Mouse (Mus musculus): ENCODE data around the gene Lrp6. TPM values are rescaled to one million over a fixed set of nuclear protein-coding genes. Genes with fewer than 3 reads are reported as not detected.

The Lrp6 gene
- total RNA-seq, 2 experiments from 2014 or later = 36.1 to 41.5 TPM

DNA sequence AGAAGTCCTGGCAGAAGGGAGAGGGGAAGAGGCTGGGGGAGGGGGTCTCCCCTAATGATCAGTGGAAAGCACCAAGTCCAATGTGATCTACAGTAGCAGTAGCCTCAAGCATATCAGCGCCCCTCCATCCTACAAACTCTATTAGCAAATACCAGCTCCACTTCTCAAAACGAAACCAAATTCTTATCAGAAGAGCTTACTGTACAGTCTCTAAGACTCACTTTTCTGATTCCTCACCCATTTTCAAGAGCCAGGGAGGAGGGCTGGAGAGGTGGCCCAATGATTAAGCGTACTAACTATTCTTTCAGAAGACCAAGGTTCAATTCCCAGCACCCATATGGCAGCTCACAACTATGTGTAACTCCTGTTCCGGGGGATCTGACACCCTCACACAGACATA lies 28.0 kb downstream of the Lrp6 start:
- no peak for DNase-seq

DNA sequence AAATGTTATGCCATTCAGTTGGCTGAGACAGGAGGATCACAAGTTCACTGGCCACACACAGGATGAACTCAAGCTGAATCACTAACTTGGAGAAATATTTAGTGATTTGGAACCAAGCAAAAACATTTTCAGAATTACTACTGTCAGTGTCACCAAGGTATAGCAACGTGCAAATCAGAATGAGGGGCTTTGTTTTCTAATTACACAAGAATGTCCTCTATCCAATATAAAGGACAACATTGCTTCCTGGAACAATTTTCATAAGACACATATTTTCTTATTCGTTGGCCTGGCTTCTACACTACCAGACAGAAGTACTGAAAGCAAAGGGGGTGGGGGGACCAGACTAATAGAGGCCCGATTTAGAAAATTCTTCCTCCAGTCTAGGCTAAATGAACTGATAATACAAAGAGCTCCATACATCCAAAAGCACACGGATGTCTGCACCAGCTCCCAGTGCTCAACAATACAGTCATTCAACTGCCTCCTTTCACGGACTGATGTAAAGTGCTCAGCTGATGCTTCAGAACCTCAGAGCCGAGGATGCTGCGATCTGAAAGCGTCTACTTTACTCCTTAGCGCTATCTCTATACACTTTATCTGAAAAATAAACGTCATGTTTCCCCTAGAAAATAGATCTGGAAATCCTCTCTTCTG lies 29.2 kb downstream of the Lrp6 start:
- intact Hi-C loops (cut with DNase I) = no loop called here

More for the DNA sequence above, 28.0 kb downstream of the Lrp6 start:
- intact Hi-C loops (cut with DNase I) = no loop called here

DNA sequence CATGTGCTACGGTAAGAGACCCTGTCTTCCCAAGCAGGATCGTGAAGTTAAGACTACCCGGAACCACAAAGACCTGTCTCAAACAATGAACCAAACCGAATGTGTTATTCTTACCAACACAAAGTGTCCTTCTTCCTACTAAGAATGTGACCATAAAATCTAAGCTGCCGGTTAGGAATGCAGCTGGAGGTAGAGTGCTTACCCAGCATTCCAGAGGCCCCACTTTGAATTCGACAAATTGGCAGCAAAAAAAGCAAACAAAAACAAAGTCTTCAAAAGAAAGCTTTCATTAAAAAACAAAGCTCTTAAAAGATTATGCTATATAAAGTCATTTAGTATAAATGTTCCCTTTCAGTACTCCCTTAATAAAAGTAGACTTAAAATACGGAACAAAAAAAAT lies 31.6 kb downstream of the Lrp6 start:
- intact Hi-C loops (cut with DNase I) = no loop called here
- no peak for DNase-seq

More for the DNA sequence above, 29.2 kb downstream of the Lrp6 start:
- no peak for DNase-seq

GRCm38 (mm10) chr6:134533021-134533420 lies 33.7 kb downstream of the Lrp6 start:
- intact Hi-C loops (cut with DNase I) = no loop called here
- no peak for DNase-seq

DNA sequence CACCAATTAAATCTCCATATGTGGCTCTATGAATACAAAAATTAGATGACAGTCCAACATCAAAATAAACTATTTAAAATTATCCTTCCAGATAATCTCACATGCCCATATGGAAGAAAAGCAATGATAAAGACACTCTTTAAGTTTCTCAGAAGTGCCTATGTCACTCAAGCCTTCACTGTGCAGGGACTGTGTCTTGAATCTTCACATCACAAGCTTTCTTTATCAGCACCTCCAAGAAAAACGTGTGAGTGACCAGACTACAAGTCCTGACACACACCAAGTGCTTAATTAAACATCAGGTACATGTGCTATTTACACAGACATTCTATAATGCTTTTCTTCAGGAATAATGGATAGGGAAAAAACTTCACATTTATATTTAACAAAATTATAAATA lies 34.8 kb downstream of the Lrp6 start:
- intact Hi-C loops (cut with DNase I) = no loop called here

GRCm38 (mm10) chr6:134529340-134529739 lies 37.4 kb downstream of the Lrp6 start:
- intact Hi-C loops (cut with DNase I) = no loop called here
- no peak for DNase-seq

More for the DNA sequence above, 34.8 kb downstream of the Lrp6 start:
- DNase-seq = no peak

DNA sequence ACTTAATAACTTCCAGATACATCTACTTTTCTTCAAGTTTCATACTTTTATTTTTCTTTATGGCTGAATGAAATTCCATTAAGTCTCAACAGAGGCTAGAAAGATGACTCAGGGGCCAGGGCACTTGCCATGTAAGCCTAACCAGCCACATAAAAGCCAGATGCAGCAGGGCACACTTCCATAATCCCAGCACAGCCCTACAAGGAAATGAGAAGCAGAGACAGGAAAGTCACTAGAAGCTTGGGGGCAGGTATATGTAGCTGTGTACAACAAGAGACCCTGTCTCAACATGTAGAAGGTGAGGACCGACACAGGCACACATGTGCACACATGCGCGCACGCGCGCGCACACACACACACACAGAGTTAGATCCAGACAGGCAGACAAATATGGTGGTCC lies 38.4 kb downstream of the Lrp6 start:
- DNase-seq = no peak
- intact Hi-C loops (cut with DNase I) = no loop called here

- intact Hi-C loops (cut with DNase I) = no loop called here
- no peak for DNase-seq
Measured at GRCm38 (mm10) chr6:134527596-134528128, 39.1 kb downstream of the Lrp6 start.

DNA sequence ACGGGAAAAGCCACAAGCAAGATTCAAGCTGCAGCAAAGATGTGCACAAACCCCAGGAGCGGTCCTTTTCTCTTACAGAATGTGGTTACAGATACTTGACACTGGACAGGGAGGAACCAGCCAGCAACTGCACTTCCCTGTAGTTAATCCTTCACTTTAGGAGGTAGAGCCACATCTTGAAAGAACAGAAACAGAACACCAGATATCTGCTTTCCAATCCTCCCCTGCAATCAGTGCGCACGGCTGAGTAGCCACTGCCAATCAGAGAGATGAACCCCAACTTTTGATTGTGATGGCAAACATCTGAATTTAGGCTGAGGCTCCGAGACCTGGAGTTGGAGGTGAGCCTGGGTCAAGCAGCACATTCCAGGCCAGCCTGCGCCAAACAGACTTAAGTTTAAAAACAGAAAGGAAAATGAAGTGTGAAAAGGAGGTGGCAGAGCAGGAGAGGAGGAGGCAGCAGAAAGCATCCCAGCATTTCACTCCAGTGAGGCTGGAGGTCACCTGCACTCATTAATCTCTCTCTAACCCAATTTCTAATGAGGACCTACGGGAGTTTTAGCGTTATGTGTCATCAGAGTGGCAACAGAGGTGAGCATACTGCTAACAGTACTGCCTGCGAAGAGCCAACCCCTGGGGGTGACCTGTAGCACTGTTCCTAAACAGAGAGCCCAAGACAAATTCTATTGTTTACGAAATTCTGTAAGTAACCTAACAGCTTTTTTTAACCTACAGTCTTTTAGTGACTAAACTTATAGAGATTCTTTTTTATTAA lies 39.8 kb downstream of the Lrp6 start:
- intact Hi-C loops (cut with DNase I) = no loop called here
- DNase-seq = no peak

- intact Hi-C loops (cut with DNase I) = no loop called here
- no peak for DNase-seq
Measured at GRCm38 (mm10) chr6:134526275-134526674, 40.5 kb downstream of the Lrp6 start.

GRCm38 (mm10) chr6:134521411-134521810 lies 45.4 kb downstream of the Lrp6 start:
- intact Hi-C loops (cut with DNase I) = no loop called here
- no peak for DNase-seq

- intact Hi-C loops (cut with DNase I) = no loop called here
- no peak for DNase-seq
Measured at GRCm38 (mm10) chr6:134520821-134521220, 45.9 kb downstream of the Lrp6 start.

GRCm38 (mm10) chr6:134518450-134518849 lies 48.3 kb downstream of the Lrp6 start:
- intact Hi-C loops (cut with DNase I) = no loop called here
- no peak for DNase-seq

- intact Hi-C loops (cut with DNase I) = no loop called here
- DNase-seq = no peak
Measured at GRCm38 (mm10) chr6:134517141-134517540, 49.6 kb downstream of the Lrp6 start.

GRCm38 (mm10) chr6:134515416-134515815 lies 51.3 kb downstream of the Lrp6 start:
- intact Hi-C loops (cut with DNase I) = no loop called here
- DNase-seq = no peak

DNA sequence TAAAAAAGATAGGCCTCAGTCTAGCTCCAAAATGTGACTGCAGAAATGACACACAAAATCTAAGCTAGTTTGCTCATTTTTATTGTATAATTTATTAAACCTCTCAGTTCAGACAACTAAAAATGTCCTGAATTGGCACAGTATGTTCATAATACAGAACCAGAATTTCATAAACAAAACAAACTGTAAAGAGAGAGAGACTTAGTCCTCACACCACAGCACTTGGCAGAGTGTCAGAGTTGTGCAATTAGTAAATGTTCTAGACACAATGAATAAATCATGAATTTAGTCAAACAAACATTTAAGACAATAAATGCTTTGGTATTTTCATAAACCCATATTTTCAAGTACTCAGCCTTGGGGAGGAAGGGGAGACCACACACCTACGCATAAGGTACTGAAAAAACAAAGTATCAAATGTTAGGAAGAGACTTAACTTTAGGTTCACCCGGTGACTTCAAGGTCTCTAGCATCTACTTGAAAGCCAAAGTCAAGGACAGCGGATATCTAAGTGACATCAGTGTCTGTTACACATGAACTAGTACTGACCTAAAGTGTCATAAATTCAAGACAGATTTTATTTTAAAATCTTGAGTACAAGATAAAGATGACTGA lies 52.8 kb downstream of the Lrp6 start:
- intact Hi-C loops (cut with DNase I) = loop anchor here (5.0 kb wide), 1 partner anchor 53 kb away; the partner anchor contains the start of gene Lrp6
- DNase-seq = no peak

DNA sequence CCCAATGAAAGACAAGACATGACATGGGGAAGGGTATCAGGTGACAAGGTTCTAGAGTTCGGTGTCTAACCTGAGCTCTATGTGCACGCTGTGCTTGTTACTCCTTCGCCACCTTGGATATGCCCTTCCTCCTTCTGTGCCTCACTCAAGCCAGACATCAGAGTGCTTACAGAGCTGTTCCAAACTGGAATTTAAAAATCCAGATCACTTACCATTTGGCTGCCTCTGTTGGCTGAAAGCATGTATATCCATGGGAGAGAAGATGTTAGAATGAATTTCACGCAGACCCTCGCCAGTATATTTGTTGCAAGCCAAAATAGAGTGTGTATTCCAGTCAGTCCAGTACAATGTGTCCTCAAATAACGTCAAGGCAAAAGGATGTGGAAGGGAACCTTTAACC lies 53.8 kb downstream of the Lrp6 start:
- intact Hi-C loops (cut with DNase I) = loop anchor here (5.0 kb wide), 1 partner anchor 54 kb away; the partner anchor contains the start of gene Lrp6
- peak in 1 of 2 experiments; percentile 23 for DNase-seq

DNA sequence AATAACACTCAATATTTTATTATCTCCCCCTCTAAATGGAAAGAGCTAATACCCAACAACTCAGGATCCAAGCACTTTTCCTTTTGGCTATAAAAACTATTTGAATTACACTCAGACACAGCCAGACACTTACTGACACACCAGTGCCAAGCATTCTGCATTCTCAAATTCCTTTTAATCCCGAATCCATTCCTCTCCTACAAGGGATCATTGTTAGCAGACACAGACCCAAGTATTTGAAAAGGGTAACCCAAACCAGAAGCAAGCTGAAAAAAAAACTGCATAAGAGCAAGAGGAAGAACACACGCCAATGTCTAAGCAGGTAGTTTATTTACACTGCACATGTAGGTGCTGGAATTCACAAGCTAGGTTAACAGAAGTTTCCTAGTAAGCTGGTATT lies 54.3 kb downstream of the Lrp6 start:
- intact Hi-C loops (cut with DNase I) = loop anchor here (5.0 kb wide), 1 partner anchor 55 kb away; the partner anchor contains the start of gene Lrp6
- no peak for DNase-seq

DNA sequence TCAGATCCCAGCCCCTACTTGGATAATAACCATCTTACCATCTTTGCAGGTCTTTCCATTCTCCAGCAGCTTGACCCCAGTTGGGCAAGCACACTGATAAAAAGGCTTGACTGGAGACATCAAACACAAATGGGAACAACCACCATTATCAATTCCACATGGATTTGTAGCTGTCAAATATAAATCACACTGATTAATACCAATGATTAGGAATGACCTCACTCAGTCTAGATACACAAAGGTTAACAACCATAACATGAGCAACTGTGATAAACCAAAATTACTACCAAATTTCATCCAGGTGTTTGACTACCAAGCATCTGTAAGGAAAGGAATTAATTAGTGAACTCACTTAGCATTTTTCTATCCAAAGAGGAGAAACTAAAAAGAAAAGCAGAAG lies 55.6 kb downstream of the Lrp6 start:
- no peak for DNase-seq

DNA sequence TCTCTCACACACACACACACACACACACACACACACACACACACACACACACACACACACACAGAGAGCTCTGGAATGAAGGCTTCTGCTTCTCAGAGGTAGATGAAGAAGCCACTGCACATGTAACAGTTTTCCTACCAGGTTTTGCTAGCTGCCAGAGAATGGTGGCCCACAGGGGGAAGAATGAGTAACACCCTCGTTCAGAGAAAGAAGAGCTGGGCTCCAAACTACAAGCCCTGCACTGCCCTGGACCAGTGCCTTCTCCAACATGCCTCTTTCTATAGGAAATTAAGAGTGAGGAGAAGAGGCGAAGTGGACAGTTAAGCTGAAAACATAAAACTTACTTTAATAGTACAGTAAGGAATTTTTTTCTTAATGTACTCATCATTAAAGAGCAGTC lies 56.5 kb downstream of the Lrp6 start:
- intact Hi-C loops (cut with DNase I) = loop anchor here (5.0 kb wide), 1 partner anchor 57 kb away; the partner anchor contains the start of gene Lrp6
- DNase-seq = no peak

More for the DNA sequence above, 55.6 kb downstream of the Lrp6 start:
- intact Hi-C loops (cut with DNase I) = loop anchor here (5.0 kb wide), 1 partner anchor 56 kb away; the partner anchor contains the start of gene Lrp6

GRCm38 (mm10) chr6:134509731-134510226 lies 57.0 kb downstream of the Lrp6 start:
- intact Hi-C loops (cut with DNase I) = loop anchor here (5.0 kb wide), 1 partner anchor 58 kb away; the partner anchor contains the start of gene Lrp6
- DNase-seq = no peak

Data from gastrocnemius, postnatal 36 days (tissue).